Mouse (Mus musculus) CD4-positive helper T cell, adult 2 months (primary cell): ENCODE measurements at regions not wholly inside any gene's neighbourhood (a gene's known extent, or its start where the extent isn't known, plus 50 kb on each side); places are given as distances from the start of the nearest gene placed in this dataset.

Experiments used
- DNase-seq: peaks from one replicate; pipeline ENCODE4 v3.0.0-alpha.2; 2012; ENCODE audit warnings: low read depth, missing footprints, low spot score

DNA sequence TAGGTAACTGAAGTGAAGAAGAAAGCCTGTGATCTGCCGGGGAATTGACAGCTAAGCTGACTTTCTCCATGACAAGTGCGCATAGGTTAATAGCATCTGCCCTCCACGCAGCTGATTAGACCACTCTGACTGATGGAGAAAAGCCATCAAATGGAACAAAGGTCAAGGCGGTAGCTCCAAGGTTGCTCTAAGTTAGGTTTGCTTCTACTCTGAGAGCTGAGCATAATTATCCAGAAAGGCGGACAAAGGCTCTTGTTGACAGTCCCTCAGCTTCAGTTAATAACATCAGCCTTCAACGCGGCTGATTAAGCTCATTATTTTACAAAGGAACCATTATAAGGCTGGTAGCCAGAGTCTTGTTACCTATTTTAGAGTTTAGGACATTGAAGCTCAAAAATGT is 54.0 kb upstream of the Enpep start:
- DNase-seq = no peak

GRCm38 (mm10) chr3:129390506-129390905 is 58.0 kb upstream of the Enpep start:
- DNase-seq = no peak

DNA sequence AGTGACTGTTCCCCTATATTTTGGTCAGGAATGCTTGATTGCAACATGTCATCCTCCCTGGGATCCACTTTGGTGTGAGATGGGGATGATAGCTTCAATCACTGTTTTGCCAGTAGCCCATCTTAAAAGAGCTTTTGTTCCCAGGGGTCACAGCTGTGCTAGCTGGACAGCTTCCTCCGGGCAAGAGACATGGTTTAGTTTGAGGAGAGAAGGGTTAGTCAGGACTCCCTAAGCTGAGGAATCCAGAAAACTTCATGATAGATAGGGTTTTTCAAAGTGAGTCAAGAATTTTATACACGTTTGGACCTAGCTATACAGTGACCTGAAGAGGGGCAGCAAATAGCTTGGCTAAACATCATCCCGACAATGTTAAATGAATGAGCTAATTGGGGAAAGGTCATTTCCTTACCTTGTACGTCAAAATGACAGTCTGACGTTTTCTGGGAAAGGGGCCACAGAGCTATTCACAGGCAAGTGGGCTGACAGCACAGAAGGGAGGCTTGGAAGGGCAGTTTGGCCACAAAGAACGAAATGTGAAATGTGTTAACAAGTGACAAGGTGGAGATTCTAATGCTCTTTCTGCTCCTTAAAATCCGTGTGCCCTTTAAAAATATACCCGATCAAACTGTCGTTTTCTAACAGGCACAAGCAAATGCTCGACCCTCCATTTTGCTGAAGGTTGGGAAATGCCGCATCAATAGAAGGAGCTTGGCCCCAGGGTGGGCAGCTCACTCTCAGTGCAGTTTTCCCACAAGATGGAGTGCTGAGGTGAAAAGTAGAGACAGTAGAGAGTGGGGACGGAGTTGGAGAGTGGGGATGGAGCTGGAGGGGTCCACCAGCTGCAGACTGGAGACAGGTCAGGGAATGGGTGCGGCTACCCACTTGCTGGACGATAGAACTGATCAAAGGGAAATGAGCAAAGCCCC is 59.6 kb upstream of the Enpep start:
- no peak for DNase-seq

- DNase-seq = no peak
Measured at GRCm38 (mm10) chr3:129392814-129393804, 60.6 kb upstream of the Enpep start.

GRCm38 (mm10) chr3:129397481-129397880 is 65.0 kb upstream of the Enpep start:
- no peak for DNase-seq

DNA sequence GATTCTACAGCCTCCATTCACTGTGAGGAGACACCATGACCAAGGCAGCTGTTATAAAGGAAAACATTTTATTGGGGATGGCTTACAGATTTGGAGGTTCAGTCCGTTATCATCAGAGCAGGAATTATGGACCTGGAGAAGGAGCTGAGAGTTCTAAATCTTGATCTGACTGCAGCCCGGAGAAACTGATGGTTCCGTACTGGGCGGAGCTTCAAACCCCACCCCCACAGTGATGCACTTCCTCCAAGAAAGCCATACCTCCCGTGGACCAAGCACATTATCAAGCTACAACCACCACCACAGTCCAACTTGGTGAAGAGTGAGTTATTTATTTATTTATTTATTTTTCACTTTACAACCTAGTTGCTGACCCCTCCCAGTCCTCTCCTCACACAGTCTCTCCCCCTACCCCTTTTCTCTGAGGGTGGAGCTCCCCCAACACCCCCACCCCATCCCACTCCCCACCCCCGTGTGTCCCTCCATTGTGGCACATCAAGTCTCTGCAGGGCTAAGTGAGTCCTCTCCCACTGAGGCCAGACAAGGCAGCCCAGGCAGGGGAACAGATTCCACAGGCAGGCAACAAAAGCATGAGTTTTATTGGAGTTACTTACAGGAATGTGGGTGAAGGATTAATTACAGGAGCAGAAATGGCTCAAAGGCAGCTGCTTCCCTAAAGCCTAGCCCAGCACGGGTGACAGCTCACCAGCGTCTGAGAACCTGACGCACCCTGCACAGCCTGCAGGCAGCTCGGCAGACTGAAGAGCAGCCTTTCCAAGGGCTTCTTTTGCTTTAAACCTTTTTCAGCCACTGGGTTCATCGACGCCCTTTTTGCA is 67.8 kb upstream of the Enpep start:
- DNase-seq = no peak

DNA sequence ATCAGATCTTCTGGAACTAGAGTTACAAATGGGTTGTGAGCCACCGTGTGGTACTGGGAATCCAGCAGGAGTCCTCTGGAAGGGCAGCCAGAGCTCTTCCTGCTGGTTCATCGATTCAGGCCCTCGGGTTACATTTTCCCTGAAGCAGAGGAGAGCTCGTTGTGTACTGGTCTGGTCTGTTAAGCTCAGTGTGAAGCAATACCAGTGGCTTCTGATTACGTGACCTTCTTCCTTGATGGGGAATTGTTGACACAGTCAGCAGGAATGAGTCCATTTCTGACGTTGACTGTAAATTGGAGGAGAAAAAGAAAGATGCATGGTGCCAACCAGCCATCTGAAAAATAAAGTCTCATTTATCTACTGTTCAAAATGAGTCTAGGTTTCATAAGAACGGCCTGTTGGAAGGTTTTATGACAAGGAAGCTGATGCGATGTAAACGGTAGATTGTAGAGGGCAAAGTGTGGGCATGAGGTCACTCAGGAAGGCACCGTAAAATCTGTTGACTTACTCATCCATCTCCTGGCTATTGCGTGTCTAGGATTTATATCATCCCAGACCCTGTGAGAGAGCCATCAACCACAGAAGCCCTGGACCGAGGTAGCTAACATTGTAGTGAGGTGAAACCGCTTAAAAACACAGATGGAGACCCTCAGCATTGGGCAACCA is 79.0 kb upstream of the Enpep start:
- DNase-seq = no peak

DNA sequence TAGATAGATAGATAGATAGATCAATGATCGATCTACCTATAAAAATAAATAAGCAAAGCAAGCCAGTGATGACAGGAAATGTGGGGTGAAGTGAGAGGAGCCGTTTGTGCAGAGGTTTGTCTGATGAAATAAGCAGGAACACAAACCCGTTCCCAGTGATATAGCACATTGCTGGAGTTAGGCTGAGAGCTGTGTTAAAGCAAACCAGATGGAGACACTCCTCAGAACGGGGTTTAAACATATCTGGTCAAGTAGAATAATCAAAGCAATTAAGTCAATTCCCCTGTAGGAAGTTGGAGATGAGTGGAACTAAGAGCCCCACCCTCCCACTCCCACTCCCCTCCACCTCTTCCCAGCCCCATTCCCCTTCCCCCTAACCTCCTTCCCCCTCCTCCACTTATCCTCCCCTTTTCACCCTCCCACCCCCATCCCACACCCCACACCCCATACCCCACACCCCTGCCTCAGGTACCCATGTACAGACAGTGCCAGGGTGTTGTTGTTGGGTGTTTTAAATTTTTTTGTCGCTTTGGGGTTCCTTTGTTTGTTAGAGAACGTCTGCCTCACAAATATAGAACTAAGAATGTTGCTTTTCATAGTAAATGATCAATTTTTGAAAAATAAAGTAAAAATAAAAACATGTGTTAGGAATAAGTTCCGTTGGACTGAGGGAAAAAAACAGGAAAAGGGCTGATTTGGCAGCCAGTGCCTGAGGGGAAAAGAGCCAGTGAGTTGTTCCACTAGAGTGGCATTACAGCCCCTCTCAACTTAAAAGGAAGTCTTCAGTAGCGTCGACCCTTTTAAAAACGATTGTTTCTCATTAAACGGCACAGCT is 79.8 kb upstream of the Enpep start:
- no peak for DNase-seq

DNA sequence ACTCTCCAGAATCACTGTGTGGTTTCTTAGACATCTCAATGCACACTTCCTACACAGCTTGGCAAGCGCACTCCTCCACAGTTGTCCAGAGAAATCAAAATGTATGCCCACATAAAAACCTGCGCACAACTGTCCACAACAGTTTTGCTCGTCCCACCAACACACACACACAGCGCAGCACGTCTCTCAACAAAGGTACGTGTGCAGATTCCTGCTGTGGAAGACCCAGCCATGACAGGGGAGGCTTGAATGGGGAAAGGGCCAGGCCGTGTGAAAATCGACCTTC is 80.4 kb upstream of the Enpep start:
- no peak for DNase-seq

GRCm38 (mm10) chr3:129415656-129416055 is 83.1 kb upstream of the Enpep start:
- DNase-seq = no peak

GRCm38 (mm10) chr3:129416337-129416736 is 83.8 kb upstream of the Enpep start:
- no peak for DNase-seq

- peak; percentile 59 for DNase-seq
Measured at GRCm38 (mm10) chr3:129421620-129422239, 89.2 kb upstream of the Enpep start.

DNA sequence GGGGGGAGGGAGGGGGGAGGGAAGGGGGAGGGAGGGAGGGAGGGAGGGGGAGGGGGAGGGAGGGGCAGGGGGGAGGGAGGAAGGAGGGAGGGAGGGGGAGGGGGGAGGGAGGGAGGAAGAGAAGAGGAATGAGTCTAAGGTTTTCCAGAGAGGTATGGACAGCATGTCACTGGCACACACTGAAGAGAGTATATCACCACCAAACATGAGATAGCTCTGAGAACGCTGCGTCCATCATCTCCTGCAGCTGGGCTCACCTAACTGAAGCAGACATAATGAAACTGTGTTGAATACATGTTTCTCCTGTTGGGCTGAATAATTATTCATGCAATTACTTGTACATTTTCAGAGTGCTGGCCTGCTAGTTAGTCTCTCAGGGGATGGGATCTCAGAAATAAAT is 96.2 kb upstream of the Enpep start:
- DNase-seq = no peak

DNA sequence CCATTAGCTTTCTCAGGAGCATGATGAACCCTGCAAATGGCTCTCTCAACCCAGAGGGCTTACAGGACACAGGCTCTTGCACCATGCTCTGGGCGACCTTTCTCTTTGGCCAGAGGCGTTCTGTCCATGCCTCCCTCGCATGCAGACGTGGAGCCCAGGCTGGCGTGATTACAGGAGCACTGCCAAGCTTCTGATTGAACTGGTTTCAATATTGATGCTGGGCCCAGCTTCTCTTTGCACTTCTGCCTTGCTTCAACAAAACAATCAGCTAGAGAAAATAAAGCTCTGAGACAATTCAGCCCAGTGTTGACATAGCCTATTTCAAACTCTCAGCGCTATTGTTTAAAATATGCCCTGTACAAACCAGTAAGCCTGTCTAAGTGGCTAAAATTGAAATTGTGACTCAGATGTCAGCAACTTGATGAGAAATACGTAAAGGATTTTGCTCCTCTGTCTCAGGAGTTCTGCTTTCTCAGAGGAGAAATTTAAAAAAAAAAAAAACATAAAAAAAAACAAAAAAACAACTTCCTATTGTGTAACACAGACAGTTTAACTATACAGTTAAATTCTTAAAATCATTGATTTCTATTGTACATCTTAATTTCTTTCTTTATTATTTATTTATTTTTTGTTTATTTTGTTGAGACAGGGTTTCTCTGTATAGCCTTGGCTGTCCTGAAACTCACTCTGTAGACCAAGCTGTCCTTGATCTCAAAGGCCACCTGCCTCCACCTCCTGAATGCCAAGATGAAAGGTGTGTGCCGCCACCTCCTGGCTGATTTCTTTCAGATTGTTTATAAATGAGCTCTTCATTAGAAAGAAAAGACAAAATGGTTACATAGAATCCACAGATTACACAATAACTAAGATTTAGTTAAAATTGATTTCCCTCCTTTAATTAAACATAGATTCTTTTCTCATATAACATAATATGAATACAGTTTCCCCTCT is 96.9 kb upstream of the Enpep start:
- DNase-seq = no peak

GRCm38 (mm10) chr3:129434056-129434455 is 98.1 kb upstream of the Elovl6 start:
- DNase-seq = no peak

- no peak for DNase-seq
Measured at GRCm38 (mm10) chr3:129437687-129438086, 94.5 kb upstream of the Elovl6 start.

DNA sequence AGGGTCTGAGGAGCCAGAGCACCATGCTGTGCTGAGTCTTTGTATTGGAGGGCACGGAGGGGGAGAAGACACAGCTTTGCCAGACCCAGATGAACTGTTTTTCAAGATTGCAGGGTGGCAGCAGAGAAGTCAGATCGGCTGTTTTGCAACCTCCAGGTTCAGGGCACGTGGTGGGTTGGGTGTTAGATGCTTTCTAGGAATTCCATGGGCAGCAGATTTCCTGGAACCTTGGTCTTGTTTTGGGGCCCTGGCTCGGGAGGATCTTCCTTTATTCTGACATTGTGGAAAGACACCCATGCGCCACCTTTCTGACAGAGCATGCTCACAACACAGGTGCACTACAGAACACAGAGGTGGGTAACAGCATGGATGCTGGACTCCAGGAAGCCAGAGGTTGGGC is 89.4 kb upstream of the Elovl6 start:
- no peak for DNase-seq

DNA sequence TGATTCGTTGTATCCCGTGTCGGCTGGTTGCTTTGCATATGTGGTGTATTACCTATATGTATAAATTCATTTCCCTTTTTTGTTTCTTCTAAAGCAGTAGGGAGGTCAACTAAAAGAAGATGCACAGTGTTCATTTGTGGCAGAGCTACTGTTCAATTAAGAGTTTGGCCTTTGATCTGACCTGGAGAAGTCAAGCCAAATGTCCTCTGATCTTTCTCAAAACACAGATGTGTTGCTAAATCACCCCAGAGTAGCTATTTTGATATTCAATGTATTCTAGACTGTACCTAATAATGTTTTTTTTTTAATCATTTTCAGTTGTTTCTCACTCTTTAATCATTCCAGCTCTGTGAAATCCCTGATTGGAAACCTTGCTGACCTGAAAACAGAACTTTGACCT is 87.9 kb upstream of the Elovl6 start:
- no peak for DNase-seq

GRCm38 (mm10) chr3:129445961-129446360 is 86.2 kb upstream of the Elovl6 start:
- no peak for DNase-seq
